Mouse (Mus musculus) retina, embryonic 14.5 days (tissue): ENCODE measurements around the gene Pdxk.
"Not testable (repeated sequence)": the region's sequence is repeated elsewhere in the genome, so short reads cannot be mapped to it uniquely, and the experiment has no call there.

ENCODE experiments used
- DNase-seq: peaks from one replicate; pipeline ENCODE4 v3.0.0-alpha.2; 2015; ENCODE audit warnings: low spot score

Gene Pdxk

GRCm38 (mm10) chr10:78464792-78465207 lies at the start of gene Pdxk:
Gene Pdxk, minus strand, starts transcription at chr10:78464975.
- peak; percentile 89 for DNase-seq

- no peak for DNase-seq
These were observed 38.4 kb upstream of the Pdxk start for GRCm38 (mm10) chr10:78502986-78503733.

- peak; percentile 92 for DNase-seq
These were observed 22.8 kb upstream of the Pdxk start for GRCm38 (mm10) chr10:78487431-78488086.

- DNase-seq: no peak
These were observed 22.1 kb upstream of the Pdxk start for GRCm38 (mm10) chr10:78486871-78487270.

GRCm38 (mm10) chr10:78485369-78485768 lies 20.6 kb upstream of the Pdxk start:
- not testable (repeated sequence) for DNase-seq

- peak; percentile 86 for DNase-seq
These were observed 17.2 kb upstream of the Pdxk start for GRCm38 (mm10) chr10:78481928-78482499.

GRCm38 (mm10) chr10:78480954-78481927 lies 16.5 kb upstream of the Pdxk start:
- no peak for DNase-seq

GRCm38 (mm10) chr10:78476821-78477220 lies 12.0 kb upstream of the Pdxk start:
- no peak for DNase-seq

GRCm38 (mm10) chr10:78474759-78475158 lies 10.0 kb upstream of the Pdxk start:
- no peak for DNase-seq

GRCm38 (mm10) chr10:78473434-78473833 lies 8.7 kb upstream of the Pdxk start:
- DNase-seq: no peak

- DNase-seq: no peak
These were observed 7.3 kb upstream of the Pdxk start for GRCm38 (mm10) chr10:78472046-78472445.

GRCm38 (mm10) chr10:78470582-78471313 lies 6.0 kb upstream of the Pdxk start:
- DNase-seq: no peak

- DNase-seq: no peak
These were observed 3.1 kb upstream of the Pdxk start for GRCm38 (mm10) chr10:78467761-78468310.

GRCm38 (mm10) chr10:78466647-78467046 lies 1.9 kb upstream of the Pdxk start:
- DNase-seq: no peak

- no peak for DNase-seq
These were observed 697 bp upstream of the Pdxk start for GRCm38 (mm10) chr10:78465472-78465871.

- DNase-seq: no peak
These were observed 479 bp downstream of the Pdxk start for GRCm38 (mm10) chr10:78464201-78464791.

GRCm38 (mm10) chr10:78463769-78464167 lies 1.0 kb downstream of the Pdxk start:
- DNase-seq: no peak

GRCm38 (mm10) chr10:78462945-78463768 lies 1.6 kb downstream of the Pdxk start:
- DNase-seq: no peak

- DNase-seq: no peak
These were observed 3.0 kb downstream of the Pdxk start for GRCm38 (mm10) chr10:78461767-78462166.

GRCm38 (mm10) chr10:78460463-78460862 lies 4.3 kb downstream of the Pdxk start:
- no peak for DNase-seq
